Mouse (Mus musculus): Measurements from ENCODE around the gene BC051665.

DNA sequence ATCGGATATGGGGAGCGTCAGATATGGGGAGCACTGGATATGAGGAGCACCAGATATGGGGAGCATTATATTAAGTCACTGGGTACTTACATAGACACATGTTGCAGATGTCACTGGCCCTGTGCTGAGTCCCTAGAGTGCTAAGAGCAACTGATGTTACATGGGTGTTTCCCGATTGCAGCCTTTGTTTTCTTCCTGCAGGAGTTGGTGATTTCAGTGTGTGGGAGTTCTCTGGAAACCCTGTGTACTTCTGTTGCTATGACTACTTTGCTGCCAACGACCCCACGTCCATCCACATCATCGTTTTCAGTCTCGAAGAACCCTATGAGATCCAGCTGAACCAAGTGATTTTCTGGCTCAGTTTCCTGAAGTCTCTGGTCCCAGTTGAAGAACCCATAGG lies 35.2 kb downstream of the BC051665 start:
- TF ChIP-seq CTCF (IDR thresholded peaks at IDR 0.05; ENCODE audit: low read depth) (no peak), EP300 (IDR thresholded peaks at IDR 0.05; ENCODE audit: low read depth) (no peak)

Data from liver, postnatal 0 days (tissue).